Mouse (Mus musculus): Measurements from ENCODE around the gene Prpf39.

DNA sequence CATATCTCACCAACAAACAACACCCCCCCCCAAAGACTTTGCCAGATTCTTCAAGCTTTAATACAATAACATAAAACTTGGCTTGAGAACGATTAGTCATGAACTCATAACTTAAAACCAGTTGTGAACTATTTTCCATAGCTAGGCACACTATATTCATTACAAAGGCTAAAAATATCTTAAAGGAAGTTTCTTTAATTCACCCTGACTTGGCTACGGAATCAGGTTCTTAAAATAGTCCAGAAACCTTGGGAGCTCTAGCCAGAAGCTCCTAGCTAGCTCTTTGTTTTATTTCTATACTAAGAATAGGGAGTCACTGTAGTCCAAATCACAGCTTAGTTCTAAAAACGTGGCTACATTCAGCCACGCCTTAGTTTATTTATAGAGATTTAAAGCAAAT, 32.3 kb downstream of the Prpf39 start:
- TF ChIP-seq CTCF (IDR thresholded peaks at IDR 0.05; ENCODE audit: control insufficient read depth, insufficient read depth, insufficient replicate concordance, low read depth, low read length) = no peak
- no peak for TF ChIP-seq POLR2A (IDR thresholded peaks at IDR 0.05; ENCODE audit: control insufficient read depth, low read depth, low read length)

All from testis, adult 2 months (tissue).